ENCODE assay signal across 17 mouse cellular contexts in the genomic region with DNA sequence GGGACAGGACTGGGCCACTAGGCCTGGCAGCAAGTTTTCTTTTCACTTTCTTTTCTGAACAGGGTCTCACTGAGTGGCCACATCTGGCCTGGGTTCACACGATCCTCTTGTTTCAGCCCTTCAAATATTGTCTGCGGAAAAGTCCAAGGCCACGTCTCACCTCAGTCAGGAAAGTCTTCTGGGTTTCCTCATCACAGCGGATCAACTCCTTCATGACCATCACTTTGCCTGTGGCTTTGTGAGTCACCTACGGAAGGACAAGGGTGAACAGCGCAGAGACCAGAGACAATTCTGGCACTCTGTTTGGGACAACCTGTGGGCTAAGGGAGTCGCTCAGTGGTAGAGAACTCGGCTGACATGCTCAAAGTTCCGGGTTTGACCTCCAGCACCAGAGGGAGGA. TPM values are rescaled to one million over a fixed set of nuclear protein-coding genes. Genes with fewer than 3 reads are reported as not detected.
A peak's percentile ranks its signal among the peaks of the same experiment; 100 is the strongest.
DNase-seq lines count a peak whose midpoint lies in the region; TF ChIP-seq lines count a peak whose summit lies in the region.
"Had no signal": no experiment of that assay in that cellular context is flagged by ENCODE, and none has a peak within 500 bp of the region (broad histone marks: within the 10 kb centered on the region; RNA-seq: fewer than 3 reads in every experiment).

No protein-coding gene starts in this region.

- H3K4me3 ChIP-seq in gastrocnemius, adult 2 months: no peak overlapping the region
- H3K4me3 ChIP-seq in left cerebral cortex, adult 2 months: no peak overlapping the region

- TF ChIP-seq CTCF in gastrocnemius, adult 2 months (IDR thresholded peaks at IDR 0.05): no peak
- TF ChIP-seq CTCF in left cerebral cortex, adult 2 months (IDR thresholded peaks at IDR 0.05): no peak

- intact Hi-C loops in gastrocnemius, adult 2 months (cut with DNase I): no loop called here
- intact Hi-C loops in left cerebral cortex, adult 2 months (cut with DNase I): no loop called here

- DNase-seq in adrenal gland, postnatal 14 days: peak; percentile 6
- no peak for DNase-seq in adrenal gland, postnatal 10 days
- peak; percentile 4 for DNase-seq in gastrocnemius, adult 2 months
- no peak for DNase-seq in gastrocnemius, postnatal 10 days
- DNase-seq in 416B (ENCODE audit: low read depth): peak; percentile 92
- no peak for DNase-seq in left cerebral cortex, adult 2 months (ENCODE audit: extremely low spot score in 1 of 2, low spot score in 2 of 2)
- DNase-seq: adrenal gland, adult 2 months; adrenal gland, adult 8-10 months; adrenal gland, postnatal 25 days; adrenal gland, postnatal 36 days; B cell, adult 2 months; cerebellum, adult 11 months; cerebellum, adult 11-12 months; cerebellum, adult 18-20 months; cerebellum, adult 2 months; cerebellum, adult 8-10 months; cerebellum, adult 9-10 months had no signal

- H3K27ac ChIP-seq in gastrocnemius, adult 2 months: no peak overlapping the region
- no peak overlapping the region for H3K27ac ChIP-seq in left cerebral cortex, adult 2 months

RNA-seq across cellular contexts. Expression of a gene that starts 21.9 kb away (rescaled TPM):
- total RNA-seq in adrenal gland, postnatal 14 days (2021): 11.1 and 24.2 TPM in 2 replicates
- total RNA-seq in adrenal gland, postnatal 10 days (2021): 10 to 100 TPM; 13.3 to 17.8 TPM
- 10 to 100 TPM; 17.7 to 21.7 TPM for total RNA-seq in gastrocnemius, adult 2 months (2021)
- total RNA-seq in gastrocnemius, postnatal 10 days (2021): 10 to 100 TPM; 11.0 to 15.8 TPM
- total RNA-seq in left cerebral cortex, adult 2 months (2021): 10 to 100 TPM; 28.1 to 31.5 TPM

RNA-seq across cellular contexts. Expression of a gene that starts 56.9 kb away (rescaled TPM):
- total RNA-seq in adrenal gland, postnatal 14 days (2021): 21.4 and 30.6 TPM in 2 replicates
- 10 to 100 TPM; 23.8 to 33.2 TPM for total RNA-seq in adrenal gland, postnatal 10 days (2021)
- total RNA-seq in gastrocnemius, adult 2 months (2021): 10 to 100 TPM; 10.0 to 11.5 TPM
- total RNA-seq in gastrocnemius, postnatal 10 days (2021): 10 to 100 TPM; 18.0 to 20.6 TPM
- total RNA-seq in left cerebral cortex, adult 2 months (2021): 100 to 1,000 TPM in 1 of 2 experiments, 10 to 100 TPM in 1; 97.5 to 109 TPM

Comparison
In these comparisons a context has a peak if more than half of its experiments do, and no peak if none do; other contexts are left out.
1. DNase-seq: peak in adrenal gland, postnatal 14 days (single experiment), gastrocnemius, adult 2 months (single experiment) and 416B (single experiment); none in adrenal gland, postnatal 10 days (single experiment), gastrocnemius, postnatal 10 days (single experiment) and left cerebral cortex, adult 2 months (0 of 2).